Mouse (Mus musculus) frontal cortex, postnatal 10 days (tissue): ENCODE measurements around the gene Tbc1d24.
A peak's percentile ranks its signal among the peaks of the same experiment; 100 is the strongest.

Source experiments
- DNase-seq, 2 experiments: peaks; one replicate each; pipeline ENCODE4 v3.0.0; 2022; ENCODE audit warnings: low spot score in 2 of 2, mixed read lengths in 1 of 2

Gene Tbc1d24

DNA sequence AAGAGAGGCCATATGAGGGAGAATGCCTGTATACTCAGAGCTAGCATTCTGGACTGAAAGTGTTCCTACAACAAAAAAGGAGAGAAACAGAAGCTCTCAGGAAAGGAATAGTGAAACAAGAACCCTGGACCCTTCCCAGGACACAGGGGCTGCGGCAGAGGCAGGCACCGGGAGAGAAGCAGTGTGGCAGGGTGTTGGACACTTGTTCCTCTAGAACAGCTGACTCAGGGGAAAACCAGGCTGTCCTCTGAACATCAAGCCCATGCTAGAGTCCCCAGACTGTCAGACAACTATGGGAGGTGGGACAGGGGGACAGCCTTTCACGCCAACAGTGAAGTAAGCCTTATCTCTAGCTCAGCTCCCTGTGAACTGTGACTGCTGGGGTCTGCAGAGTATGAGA lies 5.2 kb upstream of the Tbc1d24 start:
- DNase-seq = no peak

- no peak for DNase-seq
These were observed 4.5 kb upstream of the Tbc1d24 start for GRCm38 (mm10) chr17:24209916-24210240.

DNA sequence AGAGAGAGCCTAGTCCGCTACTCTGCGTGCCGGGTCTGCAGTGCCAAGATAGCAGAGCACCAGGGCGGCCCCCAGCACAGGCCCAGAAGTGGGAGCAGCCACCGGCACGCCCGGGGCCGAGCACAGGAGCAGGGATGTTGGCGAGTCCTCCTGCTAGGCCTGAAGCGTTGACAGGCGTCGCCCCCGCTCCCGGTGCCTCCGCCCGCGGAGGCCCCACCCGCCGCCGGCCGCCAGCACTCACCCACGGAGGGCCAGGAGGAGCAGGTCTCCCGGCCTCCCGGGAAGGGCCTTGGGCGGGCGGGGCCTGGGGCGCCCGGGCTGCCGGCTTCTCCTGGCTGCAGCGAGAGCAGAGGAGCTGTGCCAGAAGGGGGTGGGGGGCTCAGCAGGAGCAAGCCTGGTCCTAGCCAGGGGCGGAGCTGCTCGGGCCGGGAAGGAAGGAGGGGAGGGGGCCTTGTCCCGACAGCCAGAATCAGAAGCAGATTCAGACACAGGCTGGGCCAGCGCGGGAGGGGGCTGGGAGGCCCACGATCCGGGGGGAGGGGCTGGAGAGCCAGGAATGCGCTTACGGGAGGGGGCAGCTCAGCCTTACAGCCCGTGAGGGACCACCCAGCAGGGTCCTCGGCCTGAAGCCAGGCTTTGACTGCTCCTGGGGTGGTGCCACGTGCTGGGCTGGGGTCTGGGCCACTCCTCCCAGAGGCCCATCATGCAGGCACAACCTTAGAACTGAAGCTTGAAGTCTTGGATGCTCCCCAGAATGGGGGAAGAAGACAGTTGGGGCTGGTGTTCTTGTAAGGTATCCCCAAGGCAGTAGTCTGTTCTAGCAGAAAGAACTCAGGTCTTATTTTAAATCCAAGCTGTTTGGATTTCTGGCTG lies 3.9 kb upstream of the Tbc1d24 start, which contains the start of gene Ntn3:
Ntn3 (minus strand) TSS at position 489 of the 873 bp plus-strand sequence.
- DNase-seq = peak; percentile 59 to 72

DNA sequence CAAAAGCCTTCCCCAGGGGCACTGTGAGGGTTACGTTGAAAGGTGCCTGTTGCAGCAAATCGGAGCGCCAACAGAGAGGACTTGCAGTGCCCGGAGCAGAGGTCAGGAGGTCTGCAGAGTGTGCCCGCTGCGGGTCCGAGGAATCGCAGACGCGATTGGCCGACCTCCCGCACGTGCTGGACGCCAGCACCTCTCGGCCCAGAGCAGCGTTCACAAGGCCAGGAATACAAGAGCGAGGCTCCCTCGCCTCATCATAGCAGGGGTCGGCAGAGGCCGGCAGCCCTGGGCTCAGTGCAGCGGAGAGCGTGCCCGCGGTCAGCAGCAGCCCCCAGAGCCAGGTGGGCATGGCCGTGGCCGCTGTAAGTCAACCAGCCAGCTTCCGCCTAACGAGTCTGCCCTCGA lies 3.3 kb upstream of the Tbc1d24 start:
- DNase-seq = peak in 1 of 2 experiments; percentile 40

- no peak for DNase-seq
These were observed 2.6 kb upstream of the Tbc1d24 start for GRCm38 (mm10) chr17:24207768-24208640.

DNA sequence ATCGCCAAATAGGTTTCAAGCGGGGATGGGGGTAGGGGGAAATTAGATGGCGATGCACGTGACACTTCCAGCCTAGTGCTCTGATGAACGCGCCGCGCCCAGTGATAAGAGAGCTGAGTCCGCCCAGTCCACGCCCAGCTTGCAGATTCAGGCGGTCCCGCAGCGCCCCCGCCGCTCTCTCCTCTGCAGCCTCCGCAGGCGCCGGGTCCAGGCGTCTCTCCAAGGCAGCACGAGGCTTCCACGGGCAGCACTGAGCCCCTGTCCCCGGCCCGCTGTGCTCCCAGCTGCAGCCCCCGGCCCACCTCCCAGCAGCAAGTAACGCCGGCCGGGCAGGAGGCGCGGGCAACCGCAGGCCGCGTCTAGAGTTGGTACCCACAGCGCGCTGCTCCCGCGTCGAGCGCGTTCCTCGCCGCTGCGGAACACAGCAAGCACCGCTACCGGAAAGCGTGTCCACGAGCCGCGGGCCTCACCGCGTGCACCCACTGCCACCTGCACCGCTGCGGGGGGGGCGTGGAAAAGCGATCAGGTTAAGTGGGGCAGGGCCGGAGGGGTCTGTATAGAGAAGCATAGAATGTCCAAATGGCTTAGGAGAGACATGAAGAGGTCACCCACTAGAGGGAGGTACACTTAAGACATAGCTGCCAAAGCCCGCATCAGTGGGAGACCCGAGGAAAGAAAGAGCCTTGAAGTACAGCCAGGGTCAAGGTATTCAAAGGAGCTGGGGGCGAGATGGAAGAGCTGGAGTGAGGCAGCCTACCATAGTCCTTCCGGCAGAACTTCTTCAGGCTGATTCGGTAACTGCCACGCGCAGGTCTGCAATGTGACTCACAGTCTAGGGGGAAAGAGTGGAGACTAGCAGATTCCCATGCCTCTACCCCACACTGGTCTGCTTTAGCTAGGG lies 1.3 kb upstream of the Tbc1d24 start:
- peak; percentile 70 to 74 for DNase-seq

DNA sequence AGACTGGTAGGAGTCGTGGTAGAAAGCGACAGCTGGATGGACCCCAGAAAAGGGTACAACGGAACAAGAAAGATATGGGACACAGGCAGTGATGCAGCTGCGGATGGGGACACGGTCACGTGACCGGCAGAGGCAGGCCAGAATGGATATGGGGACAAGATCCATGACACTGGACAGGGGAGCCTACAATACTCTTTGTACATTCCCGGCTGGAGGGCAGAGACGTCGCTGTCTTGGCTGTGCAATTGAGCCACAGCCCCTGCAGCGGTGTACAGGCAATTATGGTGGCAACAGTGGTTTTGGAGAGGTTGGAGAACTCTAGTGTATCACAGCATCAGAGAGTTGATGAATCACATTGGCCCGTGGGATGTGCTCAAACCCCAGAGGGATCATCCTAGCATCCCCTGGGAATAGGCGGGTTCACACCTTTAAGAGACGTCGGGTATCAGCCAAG lies 573 bp upstream of the Tbc1d24 start:
- DNase-seq = peak in 1 of 2 experiments; percentile 29

DNA sequence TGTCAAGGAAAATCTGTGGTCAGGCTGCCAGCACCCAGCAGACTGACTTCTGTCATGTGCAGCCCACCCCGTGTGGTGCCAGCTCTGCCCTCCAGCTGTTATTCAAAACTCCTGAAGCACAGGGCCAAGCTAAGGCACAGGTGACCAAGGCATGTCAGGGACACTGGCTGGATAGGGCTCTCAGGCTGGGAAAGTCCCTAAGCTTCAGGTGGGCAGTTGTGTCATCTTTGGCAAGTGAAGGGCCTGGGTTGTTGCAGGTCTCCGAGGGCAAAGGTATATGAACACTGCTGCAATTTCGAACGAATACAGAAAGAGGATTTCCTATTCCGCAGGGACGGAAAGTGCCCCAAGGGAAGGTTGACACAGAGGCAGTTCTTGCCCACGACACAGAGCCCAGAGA lies 516 bp downstream of the Tbc1d24 start:
- peak in 1 of 2 experiments; percentile 25 for DNase-seq

GRCm38 (mm10) chr17:24203611-24204534 lies 1.5 kb downstream of the Tbc1d24 start:
- no peak for DNase-seq

DNA sequence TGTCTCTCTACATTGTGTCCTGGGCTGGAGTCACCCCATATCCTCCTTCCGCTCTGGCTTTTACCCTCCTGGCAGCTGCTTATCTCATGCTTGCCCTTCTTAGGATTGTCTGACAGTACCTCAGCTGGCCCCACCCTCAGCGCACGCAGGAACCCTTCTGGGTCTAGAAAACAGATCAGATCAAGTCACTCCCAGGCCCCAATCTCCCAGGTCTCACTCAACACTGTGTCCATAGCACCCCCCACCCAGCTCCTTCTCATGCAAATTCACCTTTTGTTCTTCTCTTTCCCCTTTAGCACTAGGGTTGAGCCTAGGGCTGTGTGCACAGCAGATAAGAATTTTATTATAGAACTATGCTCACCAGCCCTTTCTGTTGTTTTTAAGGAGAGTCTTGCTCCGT lies 2.3 kb downstream of the Tbc1d24 start:
- DNase-seq = no peak

GRCm38 (mm10) chr17:24201092-24201491 lies 4.3 kb downstream of the Tbc1d24 start:
- no peak for DNase-seq

- DNase-seq = no peak
These were observed 5.6 kb downstream of the Tbc1d24 start for GRCm38 (mm10) chr17:24199741-24200140.

- DNase-seq = peak in 1 of 2 experiments; percentile 55
These were observed 6.1 kb downstream of the Tbc1d24 start for GRCm38 (mm10) chr17:24199252-24199651.

GRCm38 (mm10) chr17:24197032-24197824 lies 8.1 kb downstream of the Tbc1d24 start:
- DNase-seq = no peak

GRCm38 (mm10) chr17:24195349-24195748 lies 10.0 kb downstream of the Tbc1d24 start:
- DNase-seq = no peak

GRCm38 (mm10) chr17:24193769-24194168 lies 11.6 kb downstream of the Tbc1d24 start:
- no peak for DNase-seq

- no peak for DNase-seq
These were observed 12.1 kb downstream of the Tbc1d24 start for GRCm38 (mm10) chr17:24193268-24193667.

DNA sequence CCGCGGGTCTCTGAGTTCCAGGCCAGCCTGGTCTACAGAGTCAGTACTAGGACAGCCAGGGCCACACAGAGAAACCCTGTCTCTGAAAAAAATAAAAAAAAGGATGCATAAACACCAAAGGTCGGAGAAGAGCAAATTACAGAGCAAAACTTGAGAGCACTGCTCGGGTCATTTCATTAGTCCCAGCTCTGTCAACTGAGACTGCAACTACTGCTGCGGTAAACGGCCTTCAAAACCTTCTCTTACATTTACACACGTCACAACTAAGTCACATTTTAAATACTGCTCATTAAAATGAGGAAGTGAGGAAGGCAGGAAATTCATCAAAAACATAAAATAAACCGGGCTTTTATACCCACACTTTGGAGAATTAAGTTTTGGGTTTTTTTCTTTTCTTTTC lies 12.5 kb downstream of the Tbc1d24 start:
- DNase-seq = no peak

DNA sequence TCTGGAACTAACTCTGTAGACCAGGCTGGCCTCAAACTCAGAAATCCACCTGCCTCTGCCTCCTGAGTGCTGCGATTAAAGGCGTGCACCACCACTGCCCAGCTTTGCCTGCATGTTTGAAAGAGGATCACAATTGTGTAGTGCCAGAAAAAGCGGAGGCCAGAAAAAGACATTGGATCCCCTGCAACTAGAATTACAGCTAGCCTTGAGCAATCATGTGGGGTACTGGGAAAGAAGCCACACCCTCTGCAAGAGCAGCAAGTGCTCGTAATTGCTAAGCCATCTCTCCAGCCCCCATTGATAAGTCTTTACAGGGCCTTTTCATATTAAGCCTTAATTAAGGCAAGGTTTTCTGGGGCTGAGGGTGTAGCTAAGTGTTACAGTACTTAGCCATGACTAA lies 13.9 kb downstream of the Tbc1d24 start:
- no peak for DNase-seq

GRCm38 (mm10) chr17:24190934-24191333 lies 14.4 kb downstream of the Tbc1d24 start:
- DNase-seq = no peak
